Mouse (Mus musculus) stomach, postnatal 0 days (tissue): Measurements from ENCODE around the gene Map3k21.

ENCODE experiments used
- CTCF ChIP-seq: IDR thresholded peaks from 2 replicates; pipeline ENCODE4 v1.5.1; 2016; ENCODE audit warnings: antibody characterized with exemption, low read depth, mild to moderate bottlenecking, moderate library complexity
- EP300 ChIP-seq: optimal IDR thresholded peaks from 2 replicates; pipeline ENCODE3; 2016; ENCODE audit warnings: antibody characterized with exemption

DNA sequence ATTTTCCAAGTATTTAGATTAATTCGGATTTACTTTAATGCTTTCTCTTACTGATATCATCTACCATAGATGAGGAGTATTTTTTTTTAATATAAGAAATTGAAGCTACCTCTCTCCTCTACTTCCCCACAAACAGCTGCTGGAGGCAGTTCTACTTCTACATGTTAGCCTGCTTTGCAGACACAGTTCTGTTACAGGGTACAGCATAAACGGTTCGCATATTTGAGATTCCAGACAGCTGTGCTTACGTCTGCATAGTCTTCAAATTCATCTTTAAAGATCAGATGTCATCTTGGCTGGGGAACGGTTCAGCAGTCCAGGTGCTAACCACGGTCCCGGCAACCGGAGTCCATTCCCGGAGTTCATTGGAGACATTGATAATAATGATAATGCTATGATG is 83.4 kb downstream of the Map3k21 start:
- no peak for TF ChIP-seq CTCF
- no peak for TF ChIP-seq EP300
